In the genomic region with DNA sequence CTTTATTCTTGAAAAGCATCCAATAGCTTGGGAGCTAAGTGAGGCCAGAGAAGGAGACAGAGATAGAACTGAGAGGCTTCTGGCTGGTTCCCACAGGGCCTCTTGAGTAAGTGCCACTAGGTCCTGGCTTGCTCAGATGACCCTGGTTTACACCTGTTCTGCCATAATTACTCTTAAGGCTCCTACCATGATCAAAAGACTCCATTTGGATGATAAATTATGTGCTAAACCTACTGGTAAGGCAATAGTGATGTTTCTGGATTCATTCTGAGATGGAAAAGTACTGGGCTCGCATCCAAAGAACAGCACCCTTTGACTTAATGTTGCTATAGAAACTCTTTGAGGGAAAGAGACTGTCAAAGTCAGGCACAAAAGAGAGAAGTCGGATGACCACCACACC, we compare ENCODE assay signal across 14 mouse cellular contexts. TPM values are rescaled to one million over a fixed set of nuclear protein-coding genes. Genes with fewer than 3 reads are reported as not detected.
A peak's percentile ranks its signal among the peaks of the same experiment; 100 is the strongest.
DNase-seq lines count a peak whose midpoint lies in the region; ATAC-seq lines count a peak whose summit lies in the region.
"Had no signal": no experiment of that assay in that cellular context is flagged by ENCODE, and none has a peak within 500 bp of the region (broad histone marks: within the 10 kb centered on the region; RNA-seq: fewer than 3 reads in every experiment).

No protein-coding gene starts in this region.

- H3K9me3 ChIP-seq in heart, embryonic 14.5 days (ENCODE audit: control insufficient read depth, low read length): no peaks in the 10 kb centered on the region
- no peaks in the 10 kb centered on the region for H3K9me3 ChIP-seq in lung, embryonic 16.5 days (ENCODE audit: control insufficient read depth, low read length)
- no peaks in the 10 kb centered on the region for H3K9me3 ChIP-seq in intestine, embryonic 16.5 days (ENCODE audit: control insufficient read depth, low read length)
- H3K9me3 ChIP-seq: embryonic facial prominence, embryonic 12.5 days had no signal

- no peaks in the 10 kb centered on the region for H3K36me3 ChIP-seq in heart, embryonic 14.5 days (ENCODE audit: control insufficient read depth, insufficient read depth, low read length)
- H3K36me3 ChIP-seq in lung, embryonic 16.5 days (ENCODE audit: control insufficient read depth, insufficient read depth, low read length): no peaks in the 10 kb centered on the region
- no peaks in the 10 kb centered on the region for H3K36me3 ChIP-seq in intestine, embryonic 16.5 days (ENCODE audit: control insufficient read depth, insufficient read depth, low read length)
- H3K36me3 ChIP-seq: embryonic facial prominence, embryonic 12.5 days had no signal

- no peak overlapping the region for H3K9ac ChIP-seq in heart, embryonic 14.5 days (ENCODE audit: low read length)
- H3K9ac ChIP-seq in lung, embryonic 16.5 days (ENCODE audit: low read length): no peak overlapping the region
- H3K9ac ChIP-seq in intestine, embryonic 16.5 days (ENCODE audit: low read depth, low read length): no peak overlapping the region
- H3K9ac ChIP-seq: embryonic facial prominence, embryonic 12.5 days had no signal

- H3K4me1 ChIP-seq in heart, embryonic 14.5 days (ENCODE audit: control insufficient read depth in 2 of 2, insufficient read depth in 2 of 2, low read length in 2 of 2): peaks cover 27 to 68% of the 10 kb centered on the region in 2 experiments
- peaks cover 34% of the 10 kb centered on the region for H3K4me1 ChIP-seq in lung, embryonic 16.5 days (replicated peaks; ENCODE audit: control insufficient read depth, insufficient read depth, low read length)
- H3K4me1 ChIP-seq in intestine, embryonic 16.5 days (ENCODE audit: control insufficient read depth, insufficient read depth, low read length): peaks cover 15% of the 10 kb centered on the region; the same call in 1 of the 2 replicates

- H3K4me2 ChIP-seq in heart, embryonic 14.5 days (ENCODE audit: low read length): peak overlapping the region; percentile 3; the same call in 1 of the 2 replicates
- no peak overlapping the region for H3K4me2 ChIP-seq in lung, embryonic 16.5 days (ENCODE audit: low read depth, low read length)
- H3K4me2 ChIP-seq in intestine, embryonic 16.5 days (ENCODE audit: low read depth, low read length): no peak overlapping the region
- H3K4me2 ChIP-seq: embryonic facial prominence, embryonic 12.5 days had no signal

- H3K27ac ChIP-seq in heart, embryonic 14.5 days (replicated peaks in 1 of 2; ENCODE audit: control insufficient read depth in 1 of 2, insufficient read depth in 1 of 2, low read depth in 2 of 2, low read length in 2 of 2): peak overlapping the region; percentile 67 to 99; a peak in 3 of 4 replicates
- no peak overlapping the region for H3K27ac ChIP-seq in lung, embryonic 16.5 days (ENCODE audit: low read length)
- no peak overlapping the region for H3K27ac ChIP-seq in intestine, embryonic 16.5 days (ENCODE audit: low read length)
- H3K27ac ChIP-seq: embryonic facial prominence, embryonic 12.5 days had no signal

- no peak overlapping the region for H3K4me3 ChIP-seq in heart, embryonic 14.5 days (ENCODE audit: control insufficient read depth in 1 of 2, insufficient read depth in 1 of 2, low read depth in 1 of 2, low read length in 2 of 2)
- H3K4me3 ChIP-seq in lung, embryonic 16.5 days (ENCODE audit: low read length): no peak overlapping the region
- H3K4me3 ChIP-seq in intestine, embryonic 16.5 days (ENCODE audit: low read length): no peak overlapping the region
- H3K4me3 ChIP-seq: embryonic facial prominence, embryonic 12.5 days had no signal

- no peaks in the 10 kb centered on the region for H3K27me3 ChIP-seq in heart, embryonic 14.5 days (ENCODE audit: control insufficient read depth, insufficient read depth, low read length)
- H3K27me3 ChIP-seq in lung, embryonic 16.5 days (ENCODE audit: control insufficient read depth, insufficient read depth, low read depth, low read length): no peaks in the 10 kb centered on the region
- no peaks in the 10 kb centered on the region for H3K27me3 ChIP-seq in intestine, embryonic 16.5 days (replicated peaks; ENCODE audit: control insufficient read depth, insufficient read depth, low read length)
- H3K27me3 ChIP-seq: embryonic facial prominence, embryonic 12.5 days had no signal

- 66% methylated on average over 2 of the region's 2 CpGs for WGBS in heart, embryonic 14.5 days
- WGBS in lung, embryonic 16.5 days: 44% methylated on average over 2 of the region's 2 CpGs
- WGBS in intestine, embryonic 16.5 days: 71% methylated on average over 2 of the region's 2 CpGs

- intact Hi-C loops in heart, postnatal 25 days (cut with DNase I): no loop called here

- ATAC-seq in heart, embryonic 14.5 days (ENCODE audit: insufficient number of reproducible peaks, insufficient read depth, low FRiP score, low read depth): no peak
- 0 out of 2 replicates have a peak, but pooled peaks have one; percentile 6 for ATAC-seq in lung, embryonic 16.5 days (ENCODE audit: low read depth)
- ATAC-seq in megakaryocyte progenitor cell, adult 5-6 weeks (replicated peaks; ENCODE audit: poor library complexity): no peak
- no peak for ATAC-seq in intestine, embryonic 16.5 days
- ATAC-seq: forebrain, embryonic 16.5 days had no signal

- peak; percentile 95 for DNase-seq in heart, adult 11 months
- no peak for DNase-seq in heart, postnatal 25 days (ENCODE audit: low spot score)
- peak; percentile 20 for DNase-seq in R1 (ENCODE audit: low read depth, low spot score)
- DNase-seq in frontal cortex, postnatal 14 days (ENCODE audit: low spot score in 2 of 2): no peak
- DNase-seq: adrenal gland, postnatal 10 days; B cell, adult 2 months; cerebellum, adult 8-10 months had no signal

RNA-seq across cellular contexts. Expression of a gene that starts 3.9 kb away (rescaled TPM):
- total RNA-seq in heart, postnatal 25 days (2021): 100 to 1,000 TPM; 239 to 243 TPM
- 189 and 213 TPM in 2 replicates for polyA plus RNA-seq in heart, embryonic 14.5 days (2014; fragmentation: Nextera tagmentation; extraction: Ambion mirVana)
- polyA plus RNA-seq in lung, embryonic 16.5 days (2015; fragmentation: Nextera tagmentation; extraction: Ambion mirVana): 19.6 and 25.1 TPM in 2 replicates
- total RNA-seq in megakaryocyte progenitor cell, adult 5-6 weeks (2015): 0.30 and 1.3 TPM in 2 replicates
- not detected in 2 replicates for total RNA-seq in megakaryocyte progenitor cell, adult 5-6 weeks (2017)
- polyA plus RNA-seq in intestine, embryonic 16.5 days (2015; fragmentation: Nextera tagmentation; extraction: Ambion mirVana): 3.7 and 4.4 TPM in 2 replicates
- total RNA-seq: neutrophil, adult 5-6 weeks had no signal

Comparison
In these comparisons a context has a peak if more than half of its experiments do, and no peak if none do; other contexts are left out.
1. DNase-seq: peak in heart, adult 11 months (single experiment) and R1 (single experiment); none in heart, postnatal 25 days (single experiment) and frontal cortex, postnatal 14 days (0 of 2).
2. H3K27ac ChIP-seq: peak in heart, embryonic 14.5 days (2 of 2); none in lung, embryonic 16.5 days (single experiment) and intestine, embryonic 16.5 days (single experiment).